Mouse (Mus musculus) adrenal gland, postnatal 4 days (tissue): ENCODE measurements around the gene Vps33b. TPM values are rescaled to one million over a fixed set of nuclear protein-coding genes. Genes with fewer than 3 reads are reported as not detected.
A peak's percentile ranks its signal among the peaks of the same experiment; 100 is the strongest.
"Not testable (repeated sequence)": the region's sequence is repeated elsewhere in the genome, so short reads cannot be mapped to it uniquely, and the experiment has no call there.

Experiments used
- DNase-seq, 2 experiments: peaks; one replicate each; pipeline ENCODE4 v3.0.0; 2021 to 2022; ENCODE audit warnings: low spot score in 2 of 2, mixed read lengths in 2 of 2
- total RNA-seq, 2 experiments: library from RNA; stranded (reverse); gene quantifications; 2 replicates each; pipeline ENCODE4 v1.2.3; 2021

The Vps33b gene
- total RNA-seq, 2 experiments from 2014 or later = 20.1 to 22.9 TPM

- no peak for DNase-seq
These were observed 46.3 kb downstream of the Vps33b start for GRCm38 (mm10) chr7:80315733-80316132.

- DNase-seq = no peak
These were observed 48.1 kb downstream of the Vps33b start for GRCm38 (mm10) chr7:80317439-80318115.

- no peak for DNase-seq
These were observed 49.2 kb downstream of the Vps33b start for GRCm38 (mm10) chr7:80318670-80319069.

GRCm38 (mm10) chr7:80319846-80320496 is 50.5 kb downstream of the Vps33b start:
- DNase-seq = no peak

- no peak for DNase-seq
These were observed 53.9 kb downstream of the Vps33b start for GRCm38 (mm10) chr7:80323336-80323735.

- peak; percentile 78 to 86 for DNase-seq
These were observed 54.8 kb downstream of the Vps33b start, which contains the start of gene Rccd1 for GRCm38 (mm10) chr7:80324043-80324815. Gene Rccd1 (minus strand): TSS chr7:80324454.

GRCm38 (mm10) chr7:80324816-80325119 is 55.3 kb downstream of the Vps33b start:
- DNase-seq = not testable (repeated sequence)

- DNase-seq = no peak
These were observed 55.9 kb downstream of the Vps33b start for GRCm38 (mm10) chr7:80325292-80325868.

- DNase-seq = no peak
These were observed 56.6 kb downstream of the Vps33b start for GRCm38 (mm10) chr7:80326076-80326475.

- DNase-seq = no peak
These were observed 60.8 kb downstream of the Vps33b start for GRCm38 (mm10) chr7:80330278-80330677.

- DNase-seq = no peak
These were observed 62.0 kb downstream of the Vps33b start for GRCm38 (mm10) chr7:80331433-80331832.

- DNase-seq = no peak
These were observed 65.4 kb downstream of the Vps33b start for GRCm38 (mm10) chr7:80334848-80335247.

- no peak for DNase-seq
These were observed 67.5 kb downstream of the Vps33b start for GRCm38 (mm10) chr7:80336932-80337331.

- no peak for DNase-seq
These were observed 69.9 kb downstream of the Vps33b start for GRCm38 (mm10) chr7:80339371-80339770.

GRCm38 (mm10) chr7:80339793-80340628 is 70.6 kb downstream of the Vps33b start:
- peak; percentile 84 to 97 for DNase-seq

- peak in 1 of 2 experiments; percentile 50 for DNase-seq
These were observed 71.3 kb downstream of the Vps33b start, which contains the start of gene Unc45a for GRCm38 (mm10) chr7:80340793-80341192. Gene Unc45a (minus strand): TSS chr7:80341005.

Other genes starting within 250 kb of the Vps33b start
- gene Zfp710, start 244.8 kb upstream of the Vps33b start, total RNA-seq = 10 to 100 TPM; 25.2 to 25.5 TPM
- 100 to 1,000 TPM; 275 to 289 TPM for gene Idh2, start 154.3 kb upstream of the Vps33b start, total RNA-seq
- gene Sema4b, start 82.8 kb upstream of the Vps33b start, total RNA-seq = 10 to 100 TPM; 62.1 to 66.9 TPM
- gene Cib1, start 36.8 kb upstream of the Vps33b start, total RNA-seq = 10 to 100 TPM; 50.5 to 52.1 TPM
- gene Gdpgp1, start 36.8 kb upstream of the Vps33b start, total RNA-seq = 1 to 10 TPM; 5.0 to 5.1 TPM
- gene Ttll13, start 23.3 kb upstream of the Vps33b start, total RNA-seq = 1 to 10 TPM; 3.2 to 4.5 TPM
- gene Ngrn, start 8.4 kb upstream of the Vps33b start, total RNA-seq = 10 to 100 TPM; 52.0 to 58.2 TPM
- 10 to 100 TPM; 54.3 to 63.7 TPM for gene Prc1, start 24.8 kb downstream of the Vps33b start, total RNA-seq
- 10 to 100 TPM; 15.8 to 20.5 TPM for gene Rccd1, start 54.8 kb downstream of the Vps33b start, total RNA-seq
- 10 to 100 TPM; 43.6 to 53.5 TPM for gene Unc45a, start 71.4 kb downstream of the Vps33b start, total RNA-seq
- 10 to 100 TPM; 41.8 to 42.4 TPM for gene Hddc3, start 73.5 kb downstream of the Vps33b start, total RNA-seq
- gene Man2a2, start 101.7 kb downstream of the Vps33b start, total RNA-seq = 100 to 1,000 TPM; 106 to 111 TPM
- gene Fes, start 118.3 kb downstream of the Vps33b start, total RNA-seq = 10 to 100 TPM; 19.3 to 21.1 TPM
- gene Furin, start 135.8 kb downstream of the Vps33b start, total RNA-seq = 100 to 1,000 TPM; 137 to 140 TPM